Mouse (Mus musculus): ENCODE results near the gene Antxr1. TPM values are rescaled to one million over a fixed set of nuclear protein-coding genes. Genes with fewer than 3 reads are reported as not detected.

The Antxr1 gene
- polyA plus RNA-seq, 1 experiment from 2014 or later, result 13.2 TPM

- DNase-seq (ENCODE audit: low spot score), result peak; percentile 54
- H3K9ac ChIP-seq (ENCODE audit: low read length), result no peak overlapping the region
- WGBS, result 59% methylated on average over 10 of the region's 10 CpGs
- H3K4me3 ChIP-seq (ENCODE audit: low read depth, low read length), result no peak overlapping the region
- no peaks in the 10 kb centered on the region; the same call in 1 of the 2 replicates for H3K9me3 ChIP-seq (ENCODE audit: control insufficient read depth, low read length)
- H3K27me3 ChIP-seq (ENCODE audit: control insufficient read depth, insufficient read depth, low read length), result no peaks in the 10 kb centered on the region
- no peak overlapping the region for H3K4me2 ChIP-seq (ENCODE audit: low read depth, severe bottlenecking)
- 0 out of 2 replicates have a peak, but pooled peaks have one; percentile 31 for ATAC-seq (ENCODE audit: insufficient number of reproducible peaks, low FRiP score, low TSS enrichment, low read depth)
- H3K27ac ChIP-seq (replicated peaks; ENCODE audit: low read depth, low read length), result no peak overlapping the region
- H3K4me1 ChIP-seq (ENCODE audit: control insufficient read depth, insufficient read depth, low read length), result peaks cover 6% of the 10 kb centered on the region
- H3K36me3 ChIP-seq (ENCODE audit: control insufficient read depth, insufficient read depth, low read length), result no peaks in the 10 kb centered on the region
These were observed 107.7 kb downstream of the Antxr1 start for GRCm38 (mm10) chr6:87227940-87228339.

- Histone ChIP-seq H3K4me3 (ENCODE audit: low read depth, low read length) (no peak overlapping the region), H3K36me3 (ENCODE audit: control insufficient read depth, insufficient read depth, low read length) (no peaks in the 10 kb centered on the region), H3K27ac (replicated peaks; ENCODE audit: low read depth, low read length) (no peak overlapping the region), H3K9me3 (ENCODE audit: control insufficient read depth, low read length) (no peaks in the 10 kb centered on the region; the same call in 1 of the 2 replicates), H3K4me2 (ENCODE audit: low read depth, severe bottlenecking) (no peak overlapping the region), H3K27me3 (ENCODE audit: control insufficient read depth, insufficient read depth, low read length) (no peaks in the 10 kb centered on the region), H3K4me1 (ENCODE audit: control insufficient read depth, insufficient read depth, low read length) (peaks cover 6% of the 10 kb centered on the region), H3K9ac (ENCODE audit: low read length) (no peak overlapping the region)
- DNase-seq (ENCODE audit: low spot score) (no peak), ATAC-seq (ENCODE audit: insufficient number of reproducible peaks, low FRiP score, low TSS enrichment, low read depth) (no peak)
- whole genome bisulfite sequencing, result 83% methylated on average over 4 of the region's 4 CpGs
These were observed 109.3 kb downstream of the Antxr1 start for GRCm38 (mm10) chr6:87226315-87226714.

DNA sequence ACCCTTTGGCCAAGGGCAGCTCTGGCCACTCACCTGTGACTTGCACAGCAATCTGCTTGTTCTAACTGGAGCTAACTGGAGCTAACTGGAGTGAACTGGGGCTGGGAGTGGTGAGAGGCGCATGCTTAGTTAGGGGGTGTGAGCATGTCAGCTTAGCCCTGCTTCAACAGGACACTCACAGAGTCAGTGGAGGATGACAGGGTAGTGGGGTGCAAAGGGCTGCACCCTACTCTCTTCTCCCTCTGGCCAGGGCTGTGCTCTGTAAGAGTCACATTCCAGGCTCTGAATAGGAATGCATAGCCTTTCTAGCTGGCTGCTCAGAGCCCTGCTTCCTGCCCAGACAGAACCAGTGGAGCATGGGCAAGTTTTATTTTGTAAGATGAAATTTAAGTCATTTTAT is 110.3 kb downstream of the Antxr1 start:
- DNase-seq (ENCODE audit: low spot score) (no peak), ATAC-seq (ENCODE audit: insufficient number of reproducible peaks, low FRiP score, low TSS enrichment, low read depth) (no peak)
- H3K27ac ChIP-seq (replicated peaks; ENCODE audit: low read depth, low read length), result no peak overlapping the region
- no peak overlapping the region for H3K4me2 ChIP-seq (ENCODE audit: low read depth, severe bottlenecking)
- no peaks in the 10 kb centered on the region for H3K27me3 ChIP-seq (ENCODE audit: control insufficient read depth, insufficient read depth, low read length)
- no peak overlapping the region for H3K9ac ChIP-seq (ENCODE audit: low read length)
- no peak overlapping the region for H3K4me3 ChIP-seq (ENCODE audit: low read depth, low read length)
- H3K36me3 ChIP-seq (ENCODE audit: control insufficient read depth, insufficient read depth, low read length), result no peaks in the 10 kb centered on the region
- H3K4me1 ChIP-seq (ENCODE audit: control insufficient read depth, insufficient read depth, low read length), result peaks cover 10% of the 10 kb centered on the region
- no peaks in the 10 kb centered on the region; the same call in 1 of the 2 replicates for H3K9me3 ChIP-seq (ENCODE audit: control insufficient read depth, low read length)
- 100% methylated on average over 1 of the region's 1 CpGs for WGBS

DNA sequence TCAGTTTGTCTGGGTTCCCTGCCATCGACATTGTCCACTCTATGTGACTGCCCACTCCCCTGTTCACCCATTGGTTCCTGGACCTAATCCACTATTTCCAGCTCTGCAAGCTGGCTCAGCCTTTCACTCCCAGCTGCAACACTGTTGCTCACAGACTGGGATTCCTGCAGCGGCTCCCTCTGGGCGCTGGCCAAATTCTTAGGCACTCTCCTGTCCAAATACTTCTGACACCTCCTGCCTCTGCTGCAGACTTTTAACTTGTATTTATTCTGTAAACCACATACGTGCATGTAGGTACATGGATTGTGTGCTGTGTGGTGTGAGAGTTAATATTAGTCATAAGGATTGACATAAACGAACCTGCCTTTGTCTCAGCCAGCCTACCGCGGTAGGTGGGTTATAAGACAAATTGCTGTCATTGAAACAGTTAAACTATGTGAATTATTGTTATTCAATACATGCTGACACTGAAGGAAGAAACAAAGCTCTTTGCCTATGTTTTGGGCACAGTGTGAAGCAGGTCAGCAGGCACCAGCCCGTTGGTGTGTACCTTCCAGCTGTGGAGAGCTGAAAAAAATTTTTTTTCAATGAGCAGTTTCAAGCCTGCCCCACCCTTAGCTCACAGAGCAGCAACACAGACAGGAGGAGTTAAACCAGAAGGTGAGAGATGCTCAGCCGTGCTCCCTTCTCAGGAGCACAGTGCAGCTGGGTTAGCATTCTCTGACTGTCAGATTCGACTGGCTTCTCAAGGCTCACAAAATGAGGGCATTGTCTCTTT is 112.6 kb downstream of the Antxr1 start:
- 75% methylated on average over 10 of the region's 10 CpGs for WGBS
- Histone ChIP-seq H3K9me3 (ENCODE audit: control insufficient read depth, low read length) (no peaks in the 10 kb centered on the region), H3K9ac (ENCODE audit: low read length) (no peak overlapping the region), H3K4me1 (ENCODE audit: control insufficient read depth, insufficient read depth, low read length) (peaks cover 27% of the 10 kb centered on the region), H3K4me3 (ENCODE audit: low read depth, low read length) (no peak overlapping the region), H3K27ac (replicated peaks; ENCODE audit: low read depth, low read length) (no peak overlapping the region; the same call in 1 of the 2 replicates), H3K4me2 (ENCODE audit: low read depth, severe bottlenecking) (no peak overlapping the region), H3K27me3 (ENCODE audit: control insufficient read depth, insufficient read depth, low read length) (no peaks in the 10 kb centered on the region), H3K36me3 (ENCODE audit: control insufficient read depth, insufficient read depth, low read length) (no peaks in the 10 kb centered on the region)
- no peak for DNase-seq (ENCODE audit: low spot score)
- ATAC-seq (ENCODE audit: insufficient number of reproducible peaks, low FRiP score, low TSS enrichment, low read depth), result no peak

- Histone ChIP-seq H3K4me3 (ENCODE audit: low read depth, low read length) (no peak overlapping the region), H3K36me3 (ENCODE audit: control insufficient read depth, insufficient read depth, low read length) (no peaks in the 10 kb centered on the region), H3K9me3 (ENCODE audit: control insufficient read depth, low read length) (no peaks in the 10 kb centered on the region), H3K27ac (replicated peaks; ENCODE audit: low read depth, low read length) (peak overlapping the region; percentile 75), H3K4me2 (ENCODE audit: low read depth, severe bottlenecking) (peak overlapping the region; percentile 32; the same call in 1 of the 2 replicates), H3K4me1 (ENCODE audit: control insufficient read depth, insufficient read depth, low read length) (peaks cover 31% of the 10 kb centered on the region), H3K27me3 (ENCODE audit: control insufficient read depth, insufficient read depth, low read length) (no peaks in the 10 kb centered on the region), H3K9ac (ENCODE audit: low read length) (peak overlapping the region; percentile 1; the same call in 1 of the 2 replicates)
- peak; percentile 75 for DNase-seq (ENCODE audit: low spot score)
- peak; percentile 83 for ATAC-seq (ENCODE audit: insufficient number of reproducible peaks, low FRiP score, low TSS enrichment, low read depth)
- WGBS, result 45% methylated on average over 13 of the region's 13 CpGs
These were observed 116.3 kb downstream of the Antxr1 start for GRCm38 (mm10) chr6:87219061-87219992.

DNA sequence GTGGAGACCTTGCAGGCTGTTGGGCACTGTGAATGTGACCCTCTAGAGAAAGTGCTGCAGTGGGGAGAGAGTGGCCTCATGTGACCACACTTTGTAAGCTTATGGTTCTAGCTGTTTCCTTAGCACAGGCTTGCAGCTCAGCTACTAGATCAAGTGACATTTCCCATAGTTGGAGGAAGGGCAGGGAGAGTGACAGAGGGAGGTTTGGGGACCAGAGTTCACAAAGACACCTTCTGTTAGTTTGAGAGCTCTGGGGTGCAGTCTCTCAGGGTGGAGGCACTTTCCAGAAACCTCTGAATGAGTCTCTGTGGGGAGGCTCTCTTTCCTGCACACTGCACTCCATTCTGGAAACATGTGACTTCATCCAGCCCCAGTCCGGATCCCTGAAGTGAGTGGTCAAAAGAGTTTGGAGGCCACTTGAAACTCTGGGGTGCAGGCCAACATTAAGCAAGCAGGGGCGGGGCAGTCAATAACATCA is 119.5 kb downstream of the Antxr1 start:
- H3K4me3 ChIP-seq (ENCODE audit: low read depth, low read length), result no peak overlapping the region
- H3K4me1 ChIP-seq (ENCODE audit: control insufficient read depth, insufficient read depth, low read length), result peaks cover 28% of the 10 kb centered on the region
- H3K9me3 ChIP-seq (ENCODE audit: control insufficient read depth, low read length), result no peaks in the 10 kb centered on the region
- no peak overlapping the region for H3K9ac ChIP-seq (ENCODE audit: low read length)
- H3K27ac ChIP-seq (replicated peaks; ENCODE audit: low read depth, low read length), result 0 out of 2 replicates have a peak overlapping the region, but pooled peaks have one; percentile 36
- WGBS, result 87% methylated on average over 2 of the region's 2 CpGs
- no peaks in the 10 kb centered on the region for H3K27me3 ChIP-seq (ENCODE audit: control insufficient read depth, insufficient read depth, low read length)
- no peak for DNase-seq (ENCODE audit: low spot score)
- peaks cover 5% of the 10 kb centered on the region for H3K36me3 ChIP-seq (ENCODE audit: control insufficient read depth, insufficient read depth, low read length)
- no peak overlapping the region for H3K4me2 ChIP-seq (ENCODE audit: low read depth, severe bottlenecking)
- ATAC-seq (ENCODE audit: insufficient number of reproducible peaks, low FRiP score, low TSS enrichment, low read depth), result no peak

DNA sequence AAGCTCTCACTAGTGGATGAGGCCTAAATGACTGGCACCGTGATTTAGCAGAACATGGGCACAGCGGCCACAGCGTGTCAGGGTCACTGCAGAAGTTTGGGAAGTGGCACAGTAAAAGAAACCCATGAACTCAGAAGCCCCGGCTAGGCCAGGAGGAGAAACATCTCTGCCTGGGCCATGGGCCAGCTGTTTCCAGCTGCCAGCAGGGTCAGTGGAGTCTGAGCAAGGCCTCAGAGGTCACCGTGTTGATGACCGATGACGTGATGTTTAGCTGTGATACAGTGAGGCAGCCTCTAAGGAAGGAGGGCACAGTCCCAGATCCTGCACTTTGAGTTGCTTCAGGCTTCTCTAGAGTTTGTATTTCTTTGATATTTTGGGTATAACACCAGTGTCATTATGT is 122.4 kb downstream of the Antxr1 start:
- Histone ChIP-seq H3K9ac (ENCODE audit: low read length) (no peak overlapping the region), H3K27me3 (ENCODE audit: control insufficient read depth, insufficient read depth, low read length) (no peaks in the 10 kb centered on the region), H3K27ac (replicated peaks; ENCODE audit: low read depth, low read length) (no peak overlapping the region), H3K4me3 (ENCODE audit: low read depth, low read length) (no peak overlapping the region), H3K36me3 (ENCODE audit: control insufficient read depth, insufficient read depth, low read length) (peaks cover 7% of the 10 kb centered on the region), H3K4me1 (ENCODE audit: control insufficient read depth, insufficient read depth, low read length) (peaks cover 7% of the 10 kb centered on the region), H3K9me3 (ENCODE audit: control insufficient read depth, low read length) (no peaks in the 10 kb centered on the region), H3K4me2 (ENCODE audit: low read depth, severe bottlenecking) (no peak overlapping the region)
- WGBS, result 63% methylated on average over 7 of the region's 7 CpGs
- DNase-seq (ENCODE audit: low spot score) (no peak), ATAC-seq (ENCODE audit: insufficient number of reproducible peaks, low FRiP score, low TSS enrichment, low read depth) (no peak)

- Histone ChIP-seq H3K4me2 (ENCODE audit: low read depth, severe bottlenecking) (no peak overlapping the region), H3K9ac (ENCODE audit: low read length) (no peak overlapping the region), H3K36me3 (ENCODE audit: control insufficient read depth, insufficient read depth, low read length) (peaks cover 7% of the 10 kb centered on the region), H3K27ac (replicated peaks; ENCODE audit: low read depth, low read length) (no peak overlapping the region), H3K4me3 (ENCODE audit: low read depth, low read length) (no peak overlapping the region), H3K9me3 (ENCODE audit: control insufficient read depth, low read length) (no peaks in the 10 kb centered on the region), H3K27me3 (ENCODE audit: control insufficient read depth, insufficient read depth, low read length) (no peaks in the 10 kb centered on the region), H3K4me1 (ENCODE audit: control insufficient read depth, insufficient read depth, low read length) (peaks cover 7% of the 10 kb centered on the region)
- ATAC-seq (ENCODE audit: insufficient number of reproducible peaks, low FRiP score, low TSS enrichment, low read depth) (no peak), DNase-seq (ENCODE audit: low spot score) (no peak)
- WGBS, result 91% methylated on average over 3 of the region's 3 CpGs
These were observed 124.1 kb downstream of the Antxr1 start for GRCm38 (mm10) chr6:87211551-87211950.
